9 mouse cellular contexts compared by ENCODE assay signal in genomic region chr4:45467115-45467912, GRCm38 (mm10). TPM values are rescaled to one million over a fixed set of nuclear protein-coding genes. Genes with fewer than 3 reads are reported as not detected.
DNase-seq lines count a peak whose midpoint lies in the region; ATAC-seq and TF ChIP-seq lines count a peak whose summit lies in the region.
"Had no signal": no experiment of that assay in that cellular context is flagged by ENCODE, and none has a peak within 500 bp of the region (broad histone marks: within the 10 kb centered on the region; RNA-seq: fewer than 3 reads in every experiment).

No protein-coding gene starts in this region.

- TF ChIP-seq POLR2A in lung, adult 2 months (IDR thresholded peaks at IDR 0.05; ENCODE audit: borderline replicate concordance, extremely low read depth, low read depth, low read length): no peak

- no peaks in the 10 kb centered on the region for H3K9me3 ChIP-seq in lung, embryonic 14.5 days (ENCODE audit: low read depth, low read length)
- H3K9me3 ChIP-seq in hindbrain, embryonic 15.5 days: no peaks in the 10 kb centered on the region
- peaks cover 3% of the 10 kb centered on the region; the same call in 1 of the 2 replicates for H3K9me3 ChIP-seq in embryonic facial prominence, embryonic 10.5 days

- no peak overlapping the region for H3K4me2 ChIP-seq in lung, embryonic 14.5 days
- H3K4me2 ChIP-seq in hindbrain, embryonic 15.5 days: no peak overlapping the region
- H3K4me2 ChIP-seq: limb, embryonic 13.5 days had no signal

- H3K36me3 ChIP-seq in lung, embryonic 14.5 days (ENCODE audit: insufficient read depth): no peaks in the 10 kb centered on the region
- H3K36me3 ChIP-seq in hindbrain, embryonic 15.5 days: no peaks in the 10 kb centered on the region
- peaks cover 21% of the 10 kb centered on the region for H3K36me3 ChIP-seq in embryonic facial prominence, embryonic 10.5 days (replicated peaks)

- TF ChIP-seq CTCF in lung, embryonic 14.5 days (IDR thresholded peaks at IDR 0.05; ENCODE audit: low read depth): no peak
- TF ChIP-seq CTCF in lung, adult 2 months (IDR thresholded peaks at IDR 0.05; ENCODE audit: insufficient read depth, low read length): no peak

- peak overlapping the region; percentile 36; the same call in 1 of the 2 replicates for H3K27ac ChIP-seq in lung, embryonic 14.5 days (ENCODE audit: low read depth)
- peak overlapping the region; percentile 43; the same call in 1 of the 2 replicates for H3K27ac ChIP-seq in hindbrain, embryonic 15.5 days (replicated peaks)
- no peak overlapping the region; the same call in 1 of the 2 replicates for H3K27ac ChIP-seq in embryonic facial prominence, embryonic 10.5 days (replicated peaks)
- H3K27ac ChIP-seq: limb, embryonic 13.5 days had no signal

- DNase-seq in lung, embryonic 14.5 days: peak; percentile 49
- no peak for DNase-seq in lung, adult 2 months
- DNase-seq in adrenal gland, postnatal 4 days (ENCODE audit: low spot score in 2 of 2): peak; percentile 31 to 66
- DNase-seq in gastrocnemius, postnatal 10 days: peak; percentile 85
- no peak for DNase-seq in spleen, adult 18-20 months
- no peak for DNase-seq in spleen, adult 12 weeks (ENCODE audit: low spot score)
- no peak for DNase-seq in embryonic facial prominence, embryonic 10.5 days (ENCODE audit: low spot score)

- ATAC-seq in lung, embryonic 14.5 days (ENCODE audit: insufficient read depth): no peak
- ATAC-seq in hindbrain, embryonic 15.5 days (ENCODE audit: low FRiP score, low read depth): peak; percentile 68

- 58% methylated on average over 12 of the region's 12 CpGs for WGBS in lung, embryonic 14.5 days
- WGBS in lung, adult 2 months: 41% methylated on average over 12 of the region's 12 CpGs
- WGBS in hindbrain, embryonic 15.5 days: 60% methylated on average over 12 of the region's 12 CpGs
- WGBS in embryonic facial prominence, embryonic 10.5 days: 76% methylated on average over 12 of the region's 12 CpGs

- H3K4me1 ChIP-seq in lung, embryonic 14.5 days (ENCODE audit: insufficient read depth): peaks cover 40% of the 10 kb centered on the region
- H3K4me1 ChIP-seq in lung, adult 2 months (ENCODE audit: control insufficient read depth, insufficient read depth, low read length): peaks cover 14% of the 10 kb centered on the region
- peaks cover 39% of the 10 kb centered on the region for H3K4me1 ChIP-seq in hindbrain, embryonic 15.5 days (replicated peaks)
- peaks cover 56% of the 10 kb centered on the region for H3K4me1 ChIP-seq in embryonic facial prominence, embryonic 10.5 days

- no peak overlapping the region for H3K9ac ChIP-seq in lung, embryonic 14.5 days
- H3K9ac ChIP-seq in hindbrain, embryonic 15.5 days: no peak overlapping the region
- H3K9ac ChIP-seq: limb, embryonic 13.5 days had no signal

- H3K4me3 ChIP-seq in lung, embryonic 14.5 days (ENCODE audit: low read depth, low read length): no peak overlapping the region
- no peak overlapping the region for H3K4me3 ChIP-seq in lung, adult 2 months (replicated peaks; ENCODE audit: extremely low read depth, low read depth, low read length)
- no peak overlapping the region for H3K4me3 ChIP-seq in hindbrain, embryonic 15.5 days
- H3K4me3 ChIP-seq in embryonic facial prominence, embryonic 10.5 days: no peak overlapping the region
- H3K4me3 ChIP-seq: limb, embryonic 13.5 days had no signal

- no peaks in the 10 kb centered on the region for H3K27me3 ChIP-seq in lung, embryonic 14.5 days (ENCODE audit: insufficient read depth, low read length)
- H3K27me3 ChIP-seq in hindbrain, embryonic 15.5 days: no peaks in the 10 kb centered on the region
- no peaks in the 10 kb centered on the region for H3K27me3 ChIP-seq in embryonic facial prominence, embryonic 10.5 days (replicated peaks; ENCODE audit: low read depth, poor library complexity, severe bottlenecking)

RNA-seq across cellular contexts. Expression of gene Slc25a51, which starts 58.7 kb away (rescaled TPM):
- polyA plus RNA-seq in lung, embryonic 14.5 days (2014; fragmentation: Nextera tagmentation; extraction: Ambion mirVana): 69.0 and 70.1 TPM in 2 replicates
- polyA plus RNA-seq in lung, adult 2 months (2012; rRNA removed): 86.4 and 109 TPM in 2 replicates
- total RNA-seq in adrenal gland, postnatal 4 days (2021): 100 to 1,000 TPM; 242 to 245 TPM
- total RNA-seq in gastrocnemius, postnatal 10 days (2021): 10 to 100 TPM; 73.2 to 75.5 TPM
- polyA plus RNA-seq in hindbrain, embryonic 15.5 days (2015; fragmentation: Nextera tagmentation; extraction: Ambion mirVana): 69.5 and 73.3 TPM in 2 replicates
- polyA plus RNA-seq in embryonic facial prominence, embryonic 10.5 days (2016; fragmentation: Nextera tagmentation; extraction: Ambion mirVana): 82.0 and 87.0 TPM in 2 replicates

Comparison
In these comparisons a context has a peak if more than half of its experiments do, and no peak if none do; other contexts are left out.
1. DNase-seq: peak in lung, embryonic 14.5 days (single experiment), adrenal gland, postnatal 4 days (2 of 2) and gastrocnemius, postnatal 10 days (single experiment); none in lung, adult 2 months (single experiment), spleen, adult 18-20 months (0 of 2), spleen, adult 12 weeks (single experiment) and embryonic facial prominence, embryonic 10.5 days (single experiment).